Mouse (Mus musculus): ENCODE data around the gene Nmt1. TPM values are rescaled to one million over a fixed set of nuclear protein-coding genes. Genes with fewer than 3 reads are reported as not detected.

Gene Nmt1
- total and polyA plus RNA-seq, 3 experiments, result 29.8 to 147 (median 70.5) TPM

GRCm38 (mm10) chr11:103105180-103105725 is 77.3 kb downstream of the Nmt1 start:
- H3K4me3 ChIP-seq (ENCODE audit: control insufficient read depth in 1 of 2, insufficient read depth in 1 of 2, low read depth in 2 of 2, low read length in 2 of 2), result no peak overlapping the region
- TF ChIP-seq NELFE (IDR thresholded peaks at IDR 0.05; ENCODE audit: low read depth, low read length), result no peak
- no peak for TF ChIP-seq TBP (IDR thresholded peaks at IDR 0.05; ENCODE audit: low read depth, low read length)
- no peak for TF ChIP-seq GATA1 (IDR thresholded peaks at IDR 0.05; ENCODE audit: low read depth, low read length)
- no peak for TF ChIP-seq SMC3 (IDR thresholded peaks at IDR 0.05; ENCODE audit: low read depth, low read length)
- TF ChIP-seq RCOR1 (IDR thresholded peaks at IDR 0.05; ENCODE audit: low read depth, low read length), result no peak
- no peak for TF ChIP-seq MYC (IDR thresholded peaks at IDR 0.05; ENCODE audit: low read depth, low read length)
- no peak for TF ChIP-seq RAD21 (IDR thresholded peaks at IDR 0.05; ENCODE audit: low read depth, low read length)
- TF ChIP-seq ZC3H11A (IDR thresholded peaks at IDR 0.05; ENCODE audit: low read depth, low read length), result no peak
- no peak for TF ChIP-seq EP300 (IDR thresholded peaks at IDR 0.05; ENCODE audit: low read depth in 1 of 2, low read length in 2 of 2)
- TF ChIP-seq USF1 (IDR thresholded peaks at IDR 0.05; ENCODE audit: low read depth, low read length), result no peak
- TF ChIP-seq MYB (IDR thresholded peaks at IDR 0.05; ENCODE audit: low read depth, low read length), result no peak
- TF ChIP-seq ETS1 (IDR thresholded peaks at IDR 0.05; ENCODE audit: low read depth, low read length), result no peak
- TF ChIP-seq ZMIZ1 (IDR thresholded peaks at IDR 0.05; ENCODE audit: low read depth, low read length), result no peak
- no peak for TF ChIP-seq ZKSCAN1 (IDR thresholded peaks at IDR 0.05; ENCODE audit: low read depth, low read length)
- no peak for TF ChIP-seq TAL1 (IDR thresholded peaks at IDR 0.05; ENCODE audit: low read length)
- H3K36me3 ChIP-seq (ENCODE audit: control insufficient read depth in 1 of 2, insufficient read depth in 2 of 2, low read length in 2 of 2), result peaks cover 0 to 9% of the 10 kb centered on the region in 2 experiments; a peak in 2 of 4 replicates
- no peak overlapping the region for H3K9ac ChIP-seq (ENCODE audit: control insufficient read depth, low read depth, low read length, poor library complexity, severe bottlenecking)
- DNase-seq (ENCODE audit: low read depth, low spot score), result no peak
- no peak overlapping the region for H3K27ac ChIP-seq (ENCODE audit: control insufficient read depth, low read depth, low read length)
- H3K27me3 ChIP-seq (ENCODE audit: control insufficient read depth in 1 of 2, insufficient read depth in 2 of 2, low read length in 2 of 2), result no peaks in the 10 kb centered on the region
- no peaks in the 10 kb centered on the region for H3K9me3 ChIP-seq (replicated peaks; ENCODE audit: insufficient read depth, low read length)
- no peaks in the 10 kb centered on the region; the same call in 1 of the 2 replicates for H3K79me2 ChIP-seq (ENCODE audit: control insufficient read depth, insufficient read depth, low read length, poor library complexity)
- H3K4me1 ChIP-seq (ENCODE audit: control insufficient read depth in 1 of 2, insufficient read depth in 2 of 2, low read length in 2 of 2), result peaks cover 9 to 20% of the 10 kb centered on the region in 2 experiments

GRCm38 (mm10) chr11:103105810-103106209 is 77.8 kb downstream of the Nmt1 start:
- TF ChIP-seq SMC3 (IDR thresholded peaks at IDR 0.05; ENCODE audit: low read depth, low read length) (no peak), RAD21 (IDR thresholded peaks at IDR 0.05; ENCODE audit: low read depth, low read length) (no peak), HCFC1 (IDR thresholded peaks at IDR 0.05; ENCODE audit: low read depth, low read length) (no peak), TCF12 (IDR thresholded peaks at IDR 0.05; ENCODE audit: low read depth, low read length) (no peak), NRF1 (IDR thresholded peaks at IDR 0.05; ENCODE audit: insufficient read depth, low read depth, low read length, poor library complexity, severe bottlenecking) (no peak), GATA1 (IDR thresholded peaks at IDR 0.05; ENCODE audit: low read depth, low read length) (no peak), TAL1 (IDR thresholded peaks at IDR 0.05; ENCODE audit: low read length) (no peak), EP300 (IDR thresholded peaks at IDR 0.05; ENCODE audit: low read depth in 1 of 2, low read length in 2 of 2) (no peak)
- Histone ChIP-seq H3K4me3 (ENCODE audit: control insufficient read depth in 1 of 2, insufficient read depth in 1 of 2, low read depth in 2 of 2, low read length in 2 of 2) (no peak overlapping the region), H3K36me3 (ENCODE audit: control insufficient read depth in 1 of 2, insufficient read depth in 2 of 2, low read length in 2 of 2) (peaks cover 0 to 9% of the 10 kb centered on the region in 2 experiments; a peak in 2 of 4 replicates), H3K9me3 (replicated peaks; ENCODE audit: insufficient read depth, low read length) (no peaks in the 10 kb centered on the region), H3K79me2 (ENCODE audit: control insufficient read depth, insufficient read depth, low read length, poor library complexity) (no peaks in the 10 kb centered on the region; the same call in 1 of the 2 replicates), H3K4me1 (ENCODE audit: control insufficient read depth in 1 of 2, insufficient read depth in 2 of 2, low read length in 2 of 2) (peaks cover 9 to 20% of the 10 kb centered on the region in 2 experiments), H3K27me3 (ENCODE audit: control insufficient read depth in 1 of 2, insufficient read depth in 2 of 2, low read length in 2 of 2) (no peaks in the 10 kb centered on the region), H3K9ac (ENCODE audit: control insufficient read depth, low read depth, low read length, poor library complexity, severe bottlenecking) (no peak overlapping the region), H3K27ac (ENCODE audit: control insufficient read depth, low read depth, low read length) (no peak overlapping the region)
- DNase-seq (ENCODE audit: low read depth, low spot score), result no peak

All from MEL (cell line).